Mouse (Mus musculus): ENCODE data around the gene H2-Ab1.
"Not testable (repeated sequence)": the region's sequence is repeated elsewhere in the genome, so short reads cannot be mapped to it uniquely, and the experiment has no call there.

The H2-Ab1 gene

GRCm38 (mm10) chr17:34310526-34310925 lies 53.0 kb downstream of the H2-Ab1 start:
- DNase-seq, result not testable (repeated sequence)

- no peak for DNase-seq
Observed at GRCm38 (mm10) chr17:34312185-34312584, 54.7 kb downstream of the H2-Ab1 start.

GRCm38 (mm10) chr17:34313393-34313792 lies 55.9 kb downstream of the H2-Ab1 start:
- DNase-seq, result peak; percentile 73

- no peak for DNase-seq
Observed at GRCm38 (mm10) chr17:34314286-34314685, 56.8 kb downstream of the H2-Ab1 start.

GRCm38 (mm10) chr17:34315512-34315911 lies 58.0 kb downstream of the H2-Ab1 start:
- no peak for DNase-seq

- DNase-seq, result no peak
Observed at GRCm38 (mm10) chr17:34316697-34317096, 59.2 kb downstream of the H2-Ab1 start.

- DNase-seq, result no peak
Observed at GRCm38 (mm10) chr17:34317275-34317674, 59.8 kb downstream of the H2-Ab1 start.
